Mouse (Mus musculus): ENCODE data around the gene Clec12b.

GRCm38 (mm10) chr6:129380454-129380853 is 5.2 kb downstream of the Clec12b start:
- TF ChIP-seq CTCF (IDR thresholded peaks at IDR 0.05; ENCODE audit: low read depth): no peak
- no peak for TF ChIP-seq EP300 (IDR thresholded peaks at IDR 0.05; ENCODE audit: low read depth)
